Comparison of ENCODE assay signal across 17 mouse cellular contexts in the genomic region with DNA sequence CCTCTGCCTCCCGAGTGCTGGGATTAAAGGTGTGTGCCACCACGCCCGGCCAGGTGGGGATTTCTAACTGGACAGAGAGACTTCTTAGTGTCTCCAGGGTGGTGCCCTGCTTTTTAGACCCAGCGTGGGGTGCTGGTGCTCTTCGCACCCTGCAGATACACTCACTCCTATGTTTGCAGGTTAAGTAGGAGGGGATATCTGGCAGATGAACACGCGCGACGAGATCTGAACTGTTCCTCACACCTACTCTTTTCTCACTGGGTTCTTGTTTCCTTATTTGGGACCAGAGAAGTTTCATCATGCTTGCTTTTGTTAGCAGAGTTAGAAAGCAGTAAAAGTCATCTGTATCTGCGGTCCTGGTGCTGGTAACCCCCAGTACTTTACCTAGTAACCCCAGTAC.
"Had no signal": no experiment of that assay in that cellular context is flagged by ENCODE, and none has a peak within 500 bp of the region (broad histone marks: within the 10 kb centered on the region; RNA-seq: fewer than 3 reads in every experiment).

No protein-coding gene starts in this region.

- H3K4me2 ChIP-seq: lung, embryonic 15.5 days; midbrain, embryonic 11.5 days; midbrain, embryonic 13.5 days; midbrain, embryonic 15.5 days; neural tube, embryonic 12.5 days; stomach, embryonic 15.5 days had no signal

- H3K27me3 ChIP-seq: lung, embryonic 15.5 days; megakaryocyte, embryonic 14.5 days; midbrain, embryonic 13.5 days; midbrain, embryonic 15.5 days; neural tube, embryonic 12.5 days; stomach, embryonic 15.5 days had no signal

- DNase-seq: liver, postnatal 0 days; lung, adult 2 months; lung, postnatal 14 days; lung, postnatal 36 days; thymus, adult 18-20 months; thymus, postnatal 14 days; thymus, postnatal 36 days had no signal

- H3K9ac ChIP-seq: liver, postnatal 0 days; lung, embryonic 15.5 days; midbrain, embryonic 13.5 days; midbrain, embryonic 15.5 days; neural tube, embryonic 12.5 days; stomach, embryonic 15.5 days had no signal

- H3K4me3 ChIP-seq: lung, embryonic 15.5 days; megakaryocyte, embryonic 14.5 days; midbrain, embryonic 13.5 days; midbrain, embryonic 15.5 days; neural tube, embryonic 12.5 days; stomach, embryonic 15.5 days had no signal

- ATAC-seq: liver, postnatal 0 days; lung, postnatal 0 days; midbrain, embryonic 13.5 days; midbrain, embryonic 15.5 days had no signal

- H3K9me3 ChIP-seq: lung, embryonic 15.5 days; megakaryocyte, embryonic 14.5 days; midbrain, embryonic 13.5 days; midbrain, embryonic 15.5 days; neural tube, embryonic 12.5 days; stomach, embryonic 15.5 days had no signal

- H3K27ac ChIP-seq: lung, embryonic 15.5 days; macrophage; midbrain, embryonic 13.5 days; midbrain, embryonic 15.5 days; neural tube, embryonic 12.5 days; stomach, embryonic 15.5 days; stomach, postnatal 0 days had no signal

- H3K4me1 ChIP-seq: lung, embryonic 15.5 days; megakaryocyte, embryonic 14.5 days; midbrain, embryonic 13.5 days; midbrain, embryonic 15.5 days; neural tube, embryonic 12.5 days; stomach, embryonic 15.5 days had no signal
